Mouse (Mus musculus) neural tube, embryonic 11.5 days (tissue): ENCODE measurements around the gene Cd33. TPM values are rescaled to one million over a fixed set of nuclear protein-coding genes. Genes with fewer than 3 reads are reported as not detected.

ENCODE experiments used
- ATAC-seq: fragments of 200-750 bp; cut with Nextera tagmentation; 2 replicates; pipeline ENCODE4 v1.8.0; 2017; ENCODE audit warnings: moderate number of reproducible peaks, mild to moderate bottlenecking, moderate TSS enrichment, moderate library complexity; ENCODE audit not compliant: insufficient read depth, low FRiP score, low TSS enrichment
- DNase-seq: peaks from one replicate; pipeline ENCODE4 v3.0.0-alpha.2; 2015; ENCODE audit warnings: low spot score
- H3K27ac ChIP-seq: fragments of 300-500 bp; sonication (generic); 2 replicates; pipeline ENCODE4 v1.5.1; 2014; ENCODE audit warnings: low read depth, mild to moderate bottlenecking, low read length
- H3K27me3 ChIP-seq: fragments of 300-500 bp; sonication (generic); 2 replicates; pipeline ENCODE4 v1.6.1; 2014; ENCODE audit warnings: mild to moderate bottlenecking, low read length, mixed read lengths; ENCODE audit not compliant: control insufficient read depth, insufficient read depth
- H3K36me3 ChIP-seq: fragments of 300-500 bp; sonication (generic); 2 replicates; pipeline ENCODE4 v1.6.1; 2014; ENCODE audit warnings: mild to moderate bottlenecking, low read length, moderate library complexity, mixed read lengths; ENCODE audit not compliant: control insufficient read depth, insufficient read depth
- H3K4me1 ChIP-seq: fragments of 300-500 bp; sonication (generic); 2 replicates; pipeline ENCODE4 v1.6.1; 2014; ENCODE audit warnings: low read length, mixed read lengths; ENCODE audit not compliant: control insufficient read depth, insufficient read depth
- H3K4me2 ChIP-seq: fragments of 300-500 bp; sonication (generic); 2 replicates; pipeline ENCODE4 v1.6.1; 2014; ENCODE audit warnings: low read depth, mild to moderate bottlenecking, moderate library complexity
- H3K4me3 ChIP-seq: fragments of 300-500 bp; sonication (generic); 2 replicates; pipeline ENCODE4 v1.5.1; 2014; ENCODE audit warnings: low read depth, low read length
- H3K9ac ChIP-seq: fragments of 300-500 bp; sonication (generic); 2 replicates; pipeline ENCODE4 v1.6.1; 2014; ENCODE audit warnings: mild to moderate bottlenecking, low read length
- H3K9me3 ChIP-seq: fragments of 300-500 bp; sonication (generic); 2 replicates; pipeline ENCODE4 v1.6.1; 2016; ENCODE audit warnings: low read length; ENCODE audit not compliant: control insufficient read depth
- WGBS: fragments of 180-500 bp; shearing (Covaris S2); extraction: QIAGEN DNeasy Blood & Tissue Kit; methylation state at CpG from one replicate; pipeline ENCODE4 v1.1.7; 2014; 5-methylcytosine and 5-hydroxymethylcytosine counted together
- polyA plus RNA-seq: library from polyadenylated mRNA; unstranded; fragments of >200 nt; fragmentation: Nextera tagmentation; extraction: Ambion mirVana; gene quantifications from 2 replicates; pipeline ENCODE4 v1.2.1, GENCODE M21; 2014

Gene Cd33
- polyA plus RNA-seq, 1 experiment from 2014 or later = 1.2 TPM

DNA sequence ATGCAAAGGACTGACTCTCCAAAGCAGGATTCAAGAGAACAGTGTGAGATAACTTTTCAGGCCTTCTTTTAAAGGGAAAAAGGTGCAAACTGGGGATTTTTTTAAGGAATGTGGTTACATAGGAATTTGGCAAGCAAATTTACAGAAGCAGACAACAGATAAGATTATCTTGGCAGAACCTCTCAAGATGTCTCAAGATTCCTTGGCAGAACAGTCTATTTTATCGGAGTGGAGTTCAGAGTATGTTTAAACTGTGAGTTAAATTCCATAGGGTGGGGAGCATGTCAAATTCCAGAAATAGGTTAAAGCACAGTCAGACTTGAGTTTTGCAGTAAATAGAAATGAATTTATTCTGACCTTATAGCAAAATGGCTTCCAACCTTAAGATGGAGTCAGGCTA is 12.7 kb upstream of the Cd33 start:
- H3K9ac ChIP-seq = no peak overlapping the region
- H3K4me1 ChIP-seq = no peaks in the 10 kb centered on the region
- H3K36me3 ChIP-seq = no peaks in the 10 kb centered on the region
- ATAC-seq (no peak), DNase-seq (no peak)
- no peak overlapping the region for H3K4me2 ChIP-seq
- H3K27me3 ChIP-seq = no peaks in the 10 kb centered on the region
- H3K9me3 ChIP-seq = no peaks in the 10 kb centered on the region
- no peak overlapping the region for H3K27ac ChIP-seq
- H3K4me3 ChIP-seq = no peak overlapping the region
- 92% methylated on average over 1 of the region's 1 CpGs for WGBS

DNA sequence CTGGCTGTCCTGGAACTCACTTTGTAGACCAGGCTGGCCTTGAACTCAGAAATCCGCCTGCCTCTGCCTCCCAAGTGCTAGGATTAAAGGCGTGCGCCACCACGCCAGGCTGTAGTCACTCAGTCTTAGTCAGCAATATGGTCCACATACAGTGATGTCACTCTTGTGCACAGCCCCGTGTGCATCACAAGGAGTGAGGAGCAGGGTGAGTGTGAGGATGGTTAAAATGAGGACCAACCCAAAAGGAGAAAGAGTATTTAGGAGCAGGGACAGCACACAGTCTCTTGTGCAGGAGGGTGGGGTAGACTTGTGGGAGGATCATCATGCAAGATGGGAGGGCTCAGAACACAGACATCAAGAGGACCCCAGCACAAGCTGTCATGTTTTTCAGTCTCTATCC is 11.1 kb upstream of the Cd33 start:
- no peaks in the 10 kb centered on the region for H3K27me3 ChIP-seq
- no peak overlapping the region for H3K9ac ChIP-seq
- H3K9me3 ChIP-seq = no peaks in the 10 kb centered on the region
- no peaks in the 10 kb centered on the region for H3K4me1 ChIP-seq
- H3K4me2 ChIP-seq = no peak overlapping the region
- 89% methylated on average over 5 of the region's 5 CpGs for whole genome bisulfite sequencing
- no peak for DNase-seq
- no peak overlapping the region for H3K4me3 ChIP-seq
- H3K27ac ChIP-seq = no peak overlapping the region
- H3K36me3 ChIP-seq = no peaks in the 10 kb centered on the region
- no peak for ATAC-seq

DNA sequence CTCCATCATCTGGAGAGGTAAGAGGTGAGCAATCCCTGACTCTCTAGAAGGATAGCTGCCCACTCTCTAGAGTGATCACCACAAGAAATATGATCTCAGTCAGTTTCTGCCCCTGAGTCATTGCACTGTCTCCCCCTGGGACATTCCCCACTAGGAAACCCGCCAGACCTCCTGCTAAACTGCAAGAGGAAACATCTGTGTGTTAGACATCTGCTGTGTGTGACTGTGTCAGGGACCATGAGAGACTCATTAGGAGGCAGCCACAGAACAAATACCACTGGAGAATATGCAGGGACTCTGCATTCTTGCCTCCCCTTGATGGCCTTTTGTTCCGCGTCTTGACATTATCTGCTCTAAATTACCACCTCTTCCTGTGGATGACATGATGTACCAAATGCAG is 10.3 kb upstream of the Cd33 start:
- ATAC-seq (no peak), DNase-seq (no peak)
- Histone ChIP-seq H3K9me3 (no peaks in the 10 kb centered on the region), H3K27ac (no peak overlapping the region), H3K27me3 (no peaks in the 10 kb centered on the region), H3K4me2 (no peak overlapping the region), H3K4me3 (no peak overlapping the region), H3K9ac (no peak overlapping the region), H3K36me3 (no peaks in the 10 kb centered on the region), H3K4me1 (no peaks in the 10 kb centered on the region)
- WGBS = 47% methylated on average over 3 of the region's 3 CpGs

DNA sequence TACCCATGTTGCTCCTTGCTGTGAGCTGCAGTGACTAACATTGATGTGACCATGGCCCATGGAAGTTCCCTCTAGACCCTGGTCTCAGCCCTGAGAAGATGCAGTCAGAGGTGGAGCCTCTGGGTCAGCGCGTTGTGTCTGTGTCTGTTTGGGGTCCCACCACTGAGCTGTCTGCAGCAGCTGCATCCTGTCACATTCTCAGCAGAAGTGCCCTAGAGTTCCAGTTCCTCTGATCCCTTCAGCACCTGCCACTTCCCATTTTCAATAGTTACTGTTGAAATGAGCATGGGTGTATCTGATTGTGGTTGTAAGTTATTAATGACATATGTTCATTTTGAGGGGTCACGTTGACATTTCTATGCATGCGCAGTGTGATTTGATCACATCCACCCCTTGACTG is 8.9 kb upstream of the Cd33 start:
- WGBS = 90% methylated on average over 4 of the region's 4 CpGs

DNA sequence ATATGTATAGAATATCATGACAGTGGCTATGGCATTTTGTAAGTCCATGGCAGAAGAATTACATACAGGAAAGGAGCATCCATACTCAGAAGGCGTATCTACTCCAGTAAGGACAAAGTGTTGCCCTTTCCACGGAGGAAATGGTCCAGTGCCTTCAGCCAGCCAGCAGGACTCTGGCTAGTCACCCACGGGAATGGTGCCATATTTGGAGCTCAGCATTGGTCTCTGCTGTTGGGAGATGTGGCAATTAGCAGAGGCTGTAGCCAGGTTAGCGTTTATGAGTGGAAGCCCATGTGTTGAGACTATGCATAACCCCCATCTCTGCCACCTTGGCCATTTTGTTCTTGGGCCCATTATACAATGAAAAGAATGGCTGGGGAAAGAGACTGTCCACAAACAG is 4.0 kb upstream of the Cd33 start:
- H3K4me1 ChIP-seq = no peaks in the 10 kb centered on the region
- no peak overlapping the region for H3K4me2 ChIP-seq
- H3K9me3 ChIP-seq = no peaks in the 10 kb centered on the region
- 81% methylated on average over 4 of the region's 4 CpGs for WGBS
- H3K27me3 ChIP-seq = no peaks in the 10 kb centered on the region
- no peaks in the 10 kb centered on the region for H3K36me3 ChIP-seq
- ATAC-seq (no peak), DNase-seq (no peak)
- no peak overlapping the region for H3K9ac ChIP-seq
- H3K27ac ChIP-seq = no peak overlapping the region
- H3K4me3 ChIP-seq = no peak overlapping the region

More for the DNA sequence above, 8.9 kb upstream of the Cd33 start:
- H3K4me1 ChIP-seq = no peaks in the 10 kb centered on the region
- H3K36me3 ChIP-seq = no peaks in the 10 kb centered on the region
- ATAC-seq (no peak), DNase-seq (no peak)
- no peak overlapping the region for H3K9ac ChIP-seq
- no peaks in the 10 kb centered on the region for H3K9me3 ChIP-seq
- H3K4me3 ChIP-seq = no peak overlapping the region
- H3K27ac ChIP-seq = no peak overlapping the region
- no peak overlapping the region for H3K4me2 ChIP-seq
- H3K27me3 ChIP-seq = no peaks in the 10 kb centered on the region

DNA sequence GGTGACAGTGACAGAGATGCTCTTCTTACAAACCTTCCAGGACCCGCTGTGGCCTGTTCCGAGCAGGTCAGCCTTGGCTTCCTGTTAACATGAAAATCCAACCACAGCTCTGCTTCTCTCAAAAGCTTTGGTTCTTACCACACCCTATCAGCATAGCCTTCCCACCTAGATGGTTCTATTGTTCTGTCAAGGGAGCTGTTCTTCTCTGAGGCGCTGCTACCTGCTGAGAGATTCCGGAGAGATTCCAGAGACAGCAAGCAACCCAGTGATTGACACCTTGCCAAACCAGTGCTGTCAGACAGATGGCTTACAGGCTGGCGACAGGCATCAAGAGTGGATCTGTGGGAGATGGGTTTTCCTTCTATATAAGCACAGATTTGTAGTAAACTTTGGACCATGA is 3.4 kb upstream of the Cd33 start:
- Histone ChIP-seq H3K9ac (no peak overlapping the region), H3K36me3 (no peaks in the 10 kb centered on the region), H3K27me3 (no peaks in the 10 kb centered on the region), H3K4me1 (no peaks in the 10 kb centered on the region), H3K9me3 (no peaks in the 10 kb centered on the region), H3K4me3 (no peak overlapping the region), H3K27ac (no peak overlapping the region), H3K4me2 (no peak overlapping the region)
- WGBS = 46% methylated on average over 5 of the region's 5 CpGs
- no peak for ATAC-seq
- no peak for DNase-seq

DNA sequence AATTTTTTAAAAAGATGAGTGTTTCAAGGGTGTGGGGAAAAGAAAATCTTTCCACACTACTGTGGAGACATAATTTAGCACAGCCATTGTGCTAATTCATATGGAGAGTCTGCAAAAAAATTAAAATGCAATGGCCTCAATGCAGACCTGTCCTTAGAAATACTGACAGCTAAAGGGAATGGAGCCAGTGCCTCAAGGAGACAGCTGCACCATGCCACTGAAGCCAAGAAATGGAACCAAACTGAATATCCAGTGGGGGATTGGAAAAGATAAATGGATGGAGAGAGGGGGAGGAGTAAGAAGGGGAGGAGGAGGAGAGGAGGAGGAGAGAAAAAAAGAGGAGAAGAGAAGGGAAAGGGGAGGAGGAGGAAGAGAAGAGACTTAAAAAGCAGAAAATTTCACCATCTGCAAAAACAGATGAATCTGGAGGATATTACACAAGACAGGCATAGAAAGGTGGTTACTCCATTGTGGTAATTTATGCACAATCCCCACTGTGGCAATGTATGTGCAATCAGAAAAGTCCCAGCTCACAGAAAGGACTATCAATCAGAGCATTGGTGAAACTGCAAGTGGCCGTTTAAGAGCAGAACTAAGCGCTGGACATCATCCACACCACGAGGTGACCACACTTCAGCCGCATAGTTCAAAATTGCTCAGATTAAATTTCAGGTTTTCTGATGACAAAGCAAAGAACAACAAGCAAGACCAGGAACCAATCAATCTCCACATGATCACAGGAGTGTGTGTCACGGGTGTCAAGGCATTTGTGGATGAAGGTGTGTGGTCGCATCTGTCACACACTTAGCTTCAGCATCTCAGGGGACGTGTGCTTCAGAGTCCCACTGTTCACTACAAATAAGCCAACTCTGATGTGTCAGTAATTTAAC is 1.7 kb upstream of the Cd33 start:
- Histone ChIP-seq H3K4me3 (no peak overlapping the region), H3K4me2 (no peak overlapping the region), H3K4me1 (no peaks in the 10 kb centered on the region), H3K9me3 (no peaks in the 10 kb centered on the region), H3K9ac (no peak overlapping the region), H3K27me3 (no peaks in the 10 kb centered on the region), H3K27ac (no peak overlapping the region), H3K36me3 (no peaks in the 10 kb centered on the region)
- no peak for ATAC-seq
- WGBS = 64% methylated on average over 7 of the region's 7 CpGs
- DNase-seq = no peak

DNA sequence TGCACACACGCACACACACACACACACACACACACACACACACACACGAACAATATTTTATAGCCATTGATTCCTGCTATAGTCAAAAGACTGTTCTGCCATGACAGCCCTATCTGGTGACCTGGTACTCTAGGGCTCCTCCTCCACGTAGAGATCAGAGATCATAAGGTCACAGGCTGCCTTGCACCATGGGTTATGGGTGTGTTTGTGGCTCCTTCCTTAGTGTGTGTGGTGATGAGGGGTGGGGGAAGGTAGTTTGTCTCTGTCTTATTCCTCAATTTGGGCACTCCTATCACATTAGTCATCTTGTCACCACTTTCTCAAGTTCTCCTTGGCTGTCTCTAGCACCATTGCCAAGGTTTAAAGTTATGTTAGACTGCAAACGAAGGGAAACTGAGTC is 5.7 kb downstream of the Cd33 start:
- Histone ChIP-seq H3K27ac (no peak overlapping the region), H3K4me1 (no peaks in the 10 kb centered on the region), H3K9ac (no peak overlapping the region), H3K9me3 (no peaks in the 10 kb centered on the region), H3K4me2 (no peak overlapping the region), H3K27me3 (no peaks in the 10 kb centered on the region), H3K4me3 (no peak overlapping the region), H3K36me3 (no peaks in the 10 kb centered on the region)
- WGBS = 72% methylated on average over 4 of the region's 4 CpGs
- ATAC-seq (no peak), DNase-seq (no peak)

DNA sequence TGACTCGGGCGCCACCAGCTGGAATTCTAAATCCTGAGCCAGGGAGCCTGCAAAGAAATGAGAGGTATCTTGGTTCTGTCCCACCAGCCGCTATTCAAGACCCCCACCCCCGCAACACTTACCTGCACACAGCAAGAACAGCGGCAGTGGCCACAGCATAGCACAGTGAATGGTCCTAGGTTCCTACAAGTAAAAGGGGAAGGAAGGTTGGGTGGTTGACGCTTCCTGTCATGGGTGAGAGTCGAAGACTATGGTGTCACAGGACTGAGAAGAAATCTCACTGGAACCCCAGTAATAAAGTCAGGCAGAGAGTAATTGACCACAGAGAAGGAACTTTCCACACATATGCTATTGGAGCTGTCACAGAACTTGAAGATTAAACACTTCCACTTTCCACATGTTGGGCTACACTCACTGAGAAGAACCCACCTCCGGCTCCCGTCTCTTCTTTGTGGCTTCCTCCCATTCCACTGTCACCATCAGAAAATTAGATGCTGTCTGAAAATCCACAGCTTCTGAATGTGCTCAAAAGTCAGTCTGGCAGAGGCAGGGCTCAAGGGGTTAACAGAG is 11.2 kb downstream of the Cd33 start:
- Histone ChIP-seq H3K4me3 (no peak overlapping the region), H3K4me1 (no peaks in the 10 kb centered on the region), H3K9ac (no peak overlapping the region), H3K27me3 (no peaks in the 10 kb centered on the region), H3K36me3 (no peaks in the 10 kb centered on the region), H3K4me2 (no peak overlapping the region), H3K27ac (no peak overlapping the region), H3K9me3 (no peaks in the 10 kb centered on the region)
- ATAC-seq = no peak
- DNase-seq = no peak
- 84% methylated on average over 9 of the region's 9 CpGs for WGBS
